Mouse (Mus musculus) hematopoietic multipotent progenitor cell, adult 10-12 weeks (in vitro differentiated cells): ENCODE measurements around the gene Dph6. TPM values are rescaled to one million over a fixed set of nuclear protein-coding genes. Genes with fewer than 3 reads are reported as not detected.

Source experiments
- polyA plus RNA-seq: library from polyadenylated mRNA; stranded (reverse); fragments of >175 nt; gene quantifications from 2 replicates; pipeline ENCODE4 v1.2.3, GENCODE M21; 2012; ENCODE audit warnings: low replicate concordance

Gene Dph6
- 0.67 and 2.7 TPM in 2 replicates for polyA plus RNA-seq

GRCm38 (mm10) chr2:114654365-114655239 is at the start of gene Dph6:
Gene Dph6, minus strand, starts transcription at chr2:114654964.

